Mouse (Mus musculus) lung, postnatal 0 days (tissue): ENCODE measurements around the gene Cabp2. TPM values are rescaled to one million over a fixed set of nuclear protein-coding genes. Genes with fewer than 3 reads are reported as not detected.
"Not testable (repeated sequence)": the region's sequence is repeated elsewhere in the genome, so short reads cannot be mapped to it uniquely, and the experiment has no call there.

Source experiments
- ATAC-seq: fragments of 200-750 bp; cut with Nextera tagmentation; 2 replicates; pipeline ENCODE4 v1.8.0; 2017; ENCODE audit warnings: moderate library complexity
- DNase-seq: peaks from one replicate; pipeline ENCODE4 v3.0.0-alpha.2; 2016; ENCODE audit warnings: low spot score
- H3K27ac ChIP-seq: fragments of 300-500 bp; sonication (generic); 2 replicates; pipeline ENCODE4 v1.5.1; 2014; ENCODE audit warnings: antibody characterized with exemption, mild to moderate bottlenecking, low read length, mixed read lengths
- H3K27me3 ChIP-seq: fragments of 300-500 bp; sonication (generic); replicated peaks from 2 replicates; pipeline ENCODE4 v1.6.1; 2014; ENCODE audit warnings: low read length, mixed read lengths; ENCODE audit not compliant: insufficient read depth
- H3K36me3 ChIP-seq: fragments of 300-500 bp; sonication (generic); 2 replicates; pipeline ENCODE4 v1.6.1; 2014; ENCODE audit warnings: low read length, mixed read lengths; ENCODE audit not compliant: insufficient read depth
- H3K4me1 ChIP-seq: fragments of 300-500 bp; sonication (generic); 2 replicates; pipeline ENCODE4 v1.6.1; 2014; ENCODE audit warnings: antibody characterized with exemption, low read depth, low read length, mixed read lengths; ENCODE audit not compliant: insufficient read depth
- H3K4me2 ChIP-seq: fragments of 300-500 bp; sonication (generic); replicated peaks from 2 replicates; pipeline ENCODE4 v1.6.1; 2014; ENCODE audit warnings: low read depth, mild to moderate bottlenecking, low read length, moderate library complexity, mixed read lengths
- H3K4me3 ChIP-seq: fragments of 300-500 bp; sonication (generic); 2 replicates; pipeline ENCODE4 v1.5.1; 2014; ENCODE audit warnings: low read depth, low read length
- H3K9ac ChIP-seq: fragments of 300-500 bp; sonication (generic); replicated peaks from 2 replicates; pipeline ENCODE4 v1.6.1; 2014; ENCODE audit warnings: low read depth, mild to moderate bottlenecking
- H3K9me3 ChIP-seq: fragments of 300-500 bp; sonication (generic); 2 replicates; pipeline ENCODE4 v1.6.1; 2016; ENCODE audit warnings: low read length, mixed read lengths
- CTCF ChIP-seq: IDR thresholded peaks from 2 replicates; pipeline ENCODE4 v1.5.1; 2016; ENCODE audit warnings: antibody characterized with exemption, mild to moderate bottlenecking
- EP300 ChIP-seq: IDR thresholded peaks from 2 replicates; pipeline ENCODE4 v1.6.1; 2016; ENCODE audit warnings: antibody characterized with exemption, mild to moderate bottlenecking, control low read depth
- WGBS: fragments of 180-500 bp; shearing (Covaris S2); extraction: QIAGEN DNeasy Blood & Tissue Kit; methylation state at CpG from one replicate; pipeline ENCODE4 v1.1.7; 2014; 5-methylcytosine and 5-hydroxymethylcytosine counted together
- polyA plus RNA-seq: library from polyadenylated mRNA; unstranded; fragments of >200 nt; fragmentation: Nextera tagmentation; extraction: Ambion mirVana; gene quantifications from 2 replicates; pipeline ENCODE4 v1.2.1, GENCODE M21; 2015

Gene Cabp2
- polyA plus RNA-seq, 1 experiment from 2014 or later: not detected

- Histone ChIP-seq H3K36me3 (no peaks in the 10 kb centered on the region), H3K4me1 (no peaks in the 10 kb centered on the region), H3K27ac (no peak overlapping the region), H3K4me2 (no peak overlapping the region), H3K9ac (no peak overlapping the region), H3K9me3 (no peaks in the 10 kb centered on the region), H3K27me3 (no peaks in the 10 kb centered on the region), H3K4me3 (no peak overlapping the region)
- DNase-seq (peak; percentile 58), ATAC-seq (peak; percentile 54)
- no peak for TF ChIP-seq CTCF
- TF ChIP-seq EP300: no peak
- WGBS: 55% methylated on average over 6 of the region's 6 CpGs
Observed at GRCm38 (mm10) chr19:4066280-4066679, 15.1 kb upstream of the Cabp2 start.

GRCm38 (mm10) chr19:4066877-4067276, 14.5 kb upstream of the Cabp2 start:
- Histone ChIP-seq H3K9me3 (no peaks in the 10 kb centered on the region), H3K4me2 (no peak overlapping the region), H3K36me3 (no peaks in the 10 kb centered on the region), H3K27me3 (no peaks in the 10 kb centered on the region), H3K4me3 (no peak overlapping the region), H3K27ac (no peak overlapping the region), H3K4me1 (no peaks in the 10 kb centered on the region), H3K9ac (no peak overlapping the region)
- no peak for TF ChIP-seq EP300
- TF ChIP-seq CTCF: no peak
- DNase-seq (no peak), ATAC-seq (no peak)

- WGBS: 84% methylated on average over 2 of the region's 2 CpGs
- ATAC-seq, DNase-seq, H3K4me1 ChIP-seq, H3K36me3 ChIP-seq, H3K4me2 ChIP-seq, H3K4me3 ChIP-seq, H3K9me3 ChIP-seq, H3K27me3 ChIP-seq, H3K9ac ChIP-seq, H3K27ac ChIP-seq: not testable (repeated sequence)
Observed at GRCm38 (mm10) chr19:4068242-4068641, 13.1 kb upstream of the Cabp2 start.

- TF ChIP-seq EP300 (no peak), CTCF (no peak)
- H3K36me3 ChIP-seq: no peaks in the 10 kb centered on the region
- H3K4me1 ChIP-seq: no peaks in the 10 kb centered on the region
- H3K27ac ChIP-seq: no peak overlapping the region
- ATAC-seq (no peak), DNase-seq (no peak)
- H3K27me3 ChIP-seq: no peaks in the 10 kb centered on the region
- H3K9me3 ChIP-seq: no peaks in the 10 kb centered on the region
- H3K9ac ChIP-seq: no peak overlapping the region
- no peak overlapping the region for H3K4me2 ChIP-seq
- 53% methylated on average over 15 of the region's 15 CpGs for WGBS
- H3K4me3 ChIP-seq: no peak overlapping the region
Observed at GRCm38 (mm10) chr19:4068717-4069410, 12.5 kb upstream of the Cabp2 start.

GRCm38 (mm10) chr19:4070311-4070710, 11.1 kb upstream of the Cabp2 start:
- DNase-seq (no peak), ATAC-seq (no peak)
- no peak for TF ChIP-seq CTCF
- no peak for TF ChIP-seq EP300
- Histone ChIP-seq H3K4me3 (no peak overlapping the region), H3K9me3 (no peaks in the 10 kb centered on the region), H3K27me3 (no peaks in the 10 kb centered on the region), H3K36me3 (no peaks in the 10 kb centered on the region), H3K4me2 (no peak overlapping the region), H3K27ac (no peak overlapping the region), H3K4me1 (no peaks in the 10 kb centered on the region), H3K9ac (no peak overlapping the region)
- WGBS: 66% methylated on average over 15 of the region's 15 CpGs

- DNase-seq: no peak
- Histone ChIP-seq H3K4me3 (no peak overlapping the region), H3K9me3 (no peaks in the 10 kb centered on the region), H3K27ac (no peak overlapping the region), H3K36me3 (no peaks in the 10 kb centered on the region), H3K27me3 (no peaks in the 10 kb centered on the region), H3K9ac (no peak overlapping the region), H3K4me2 (no peak overlapping the region), H3K4me1 (no peaks in the 10 kb centered on the region)
- WGBS: 65% methylated on average over 8 of the region's 8 CpGs
- ATAC-seq: no peak
- no peak for TF ChIP-seq CTCF
- no peak for TF ChIP-seq EP300
Observed at GRCm38 (mm10) chr19:4070756-4071155, 10.6 kb upstream of the Cabp2 start.

GRCm38 (mm10) chr19:4071406-4071805, 10.0 kb upstream of the Cabp2 start:
- H3K27ac ChIP-seq: no peak overlapping the region
- H3K9me3 ChIP-seq: no peaks in the 10 kb centered on the region
- H3K27me3 ChIP-seq: no peaks in the 10 kb centered on the region
- DNase-seq: no peak
- H3K9ac ChIP-seq: no peak overlapping the region
- WGBS: 92% methylated on average over 6 of the region's 6 CpGs
- no peaks in the 10 kb centered on the region for H3K4me1 ChIP-seq
- H3K4me3 ChIP-seq: no peak overlapping the region
- no peak overlapping the region for H3K4me2 ChIP-seq
- H3K36me3 ChIP-seq: no peaks in the 10 kb centered on the region
- TF ChIP-seq EP300: no peak
- no peak for TF ChIP-seq CTCF
- ATAC-seq: no peak
